Mouse (Mus musculus): ENCODE measurements around the gene Akap13. TPM values are rescaled to one million over a fixed set of nuclear protein-coding genes. Genes with fewer than 3 reads are reported as not detected.

The Akap13 gene
- total RNA-seq, 1 experiment = 24.6 TPM

GRCm38 (mm10) chr7:75664455-75664854 lies 209.1 kb downstream of the Akap13 start:
- Histone ChIP-seq H3K4me3 (ENCODE audit: insufficient read depth in 1 of 2, low read depth in 1 of 2, low read length in 2 of 2, poor library complexity in 1 of 2, severe bottlenecking in 1 of 2) (no peak overlapping the region), H3K4me1 (ENCODE audit: control insufficient read depth in 2 of 2, insufficient read depth in 2 of 2, low read length in 2 of 2, poor library complexity in 1 of 2) (no peaks in the 10 kb centered on the region), H3K27ac (ENCODE audit: insufficient read depth, low read depth, low read length, poor library complexity, severe bottlenecking) (no peak overlapping the region), H3K36me3 (ENCODE audit: control insufficient read depth, insufficient read depth, low read length, poor library complexity, severe bottlenecking) (no peaks in the 10 kb centered on the region), H3K9me3 (ENCODE audit: control insufficient read depth, insufficient read depth, low read depth, low read length) (no peaks in the 10 kb centered on the region), H3K9ac (ENCODE audit: insufficient read depth, low read depth, low read length, poor library complexity, severe bottlenecking) (no peak overlapping the region)
- in situ Hi-C loops (cut with MboI; ENCODE audit: low sequenced_read_pairs in 2 of 2, unreplicated experiment in 2 of 2) = no loop called here
- no peak for DNase-seq (ENCODE audit: low read depth, low spot score)
- TF ChIP-seq HCFC1 (IDR thresholded peaks at IDR 0.05; ENCODE audit: borderline replicate concordance, insufficient read depth, low read length) (no peak), MAFK (IDR thresholded peaks at IDR 0.05; ENCODE audit: insufficient read depth, low read depth, low read length) (no peak), CHD2 (IDR thresholded peaks at IDR 0.05; ENCODE audit: low read depth, low read length) (no peak), ZC3H11A (IDR thresholded peaks at IDR 0.05; ENCODE audit: borderline replicate concordance, low read depth, low read length) (no peak), ZNF384 (IDR thresholded peaks at IDR 0.05; ENCODE audit: low read depth, low read length) (no peak)

GRCm38 (mm10) chr7:75666982-75667381 lies 211.6 kb downstream of the Akap13 start:
- H3K4me1 ChIP-seq (ENCODE audit: control insufficient read depth in 2 of 2, insufficient read depth in 2 of 2, low read length in 2 of 2, poor library complexity in 1 of 2) = no peaks in the 10 kb centered on the region
- TF ChIP-seq HCFC1 (IDR thresholded peaks at IDR 0.05; ENCODE audit: borderline replicate concordance, insufficient read depth, low read length) = no peak
- TF ChIP-seq ZNF384 (IDR thresholded peaks at IDR 0.05; ENCODE audit: low read depth, low read length) = no peak
- TF ChIP-seq MAFK (IDR thresholded peaks at IDR 0.05; ENCODE audit: insufficient read depth, low read depth, low read length) = no peak
- no peak for TF ChIP-seq CHD2 (IDR thresholded peaks at IDR 0.05; ENCODE audit: low read depth, low read length)
- no peak for TF ChIP-seq ZC3H11A (IDR thresholded peaks at IDR 0.05; ENCODE audit: borderline replicate concordance, low read depth, low read length)
- DNase-seq (ENCODE audit: low read depth, low spot score) = no peak
- H3K27ac ChIP-seq (ENCODE audit: insufficient read depth, low read depth, low read length, poor library complexity, severe bottlenecking) = no peak overlapping the region
- in situ Hi-C loops (cut with MboI; ENCODE audit: low sequenced_read_pairs in 2 of 2, unreplicated experiment in 2 of 2) = no loop called here
- no peak overlapping the region for H3K9ac ChIP-seq (ENCODE audit: insufficient read depth, low read depth, low read length, poor library complexity, severe bottlenecking)
- no peaks in the 10 kb centered on the region for H3K9me3 ChIP-seq (ENCODE audit: control insufficient read depth, insufficient read depth, low read depth, low read length)
- no peak overlapping the region for H3K4me3 ChIP-seq (ENCODE audit: insufficient read depth in 1 of 2, low read depth in 1 of 2, low read length in 2 of 2, poor library complexity in 1 of 2, severe bottlenecking in 1 of 2)
- H3K36me3 ChIP-seq (ENCODE audit: control insufficient read depth, insufficient read depth, low read length, poor library complexity, severe bottlenecking) = no peaks in the 10 kb centered on the region

- H3K27ac ChIP-seq (ENCODE audit: insufficient read depth, low read depth, low read length, poor library complexity, severe bottlenecking) = no peak overlapping the region
- TF ChIP-seq HCFC1 (IDR thresholded peaks at IDR 0.05; ENCODE audit: borderline replicate concordance, insufficient read depth, low read length) (no peak), MAFK (IDR thresholded peaks at IDR 0.05; ENCODE audit: insufficient read depth, low read depth, low read length) (no peak), ZNF384 (IDR thresholded peaks at IDR 0.05; ENCODE audit: low read depth, low read length) (no peak), CHD2 (IDR thresholded peaks at IDR 0.05; ENCODE audit: low read depth, low read length) (no peak), ZC3H11A (IDR thresholded peaks at IDR 0.05; ENCODE audit: borderline replicate concordance, low read depth, low read length) (no peak)
- in situ Hi-C loops (cut with MboI; ENCODE audit: low sequenced_read_pairs in 2 of 2, unreplicated experiment in 2 of 2) = no loop called here
- H3K9ac ChIP-seq (ENCODE audit: insufficient read depth, low read depth, low read length, poor library complexity, severe bottlenecking) = no peak overlapping the region
- no peak overlapping the region for H3K4me3 ChIP-seq (ENCODE audit: insufficient read depth in 1 of 2, low read depth in 1 of 2, low read length in 2 of 2, poor library complexity in 1 of 2, severe bottlenecking in 1 of 2)
- H3K9me3 ChIP-seq (ENCODE audit: control insufficient read depth, insufficient read depth, low read depth, low read length) = no peaks in the 10 kb centered on the region
- no peaks in the 10 kb centered on the region for H3K4me1 ChIP-seq (ENCODE audit: control insufficient read depth in 2 of 2, insufficient read depth in 2 of 2, low read length in 2 of 2, poor library complexity in 1 of 2)
- DNase-seq (ENCODE audit: low read depth, low spot score) = no peak
- H3K36me3 ChIP-seq (ENCODE audit: control insufficient read depth, insufficient read depth, low read length, poor library complexity, severe bottlenecking) = no peaks in the 10 kb centered on the region
Measured at GRCm38 (mm10) chr7:75667531-75667930, 212.2 kb downstream of the Akap13 start.

GRCm38 (mm10) chr7:75668396-75668795 lies 213.1 kb downstream of the Akap13 start:
- in situ Hi-C loops (cut with MboI; ENCODE audit: low sequenced_read_pairs in 2 of 2, unreplicated experiment in 2 of 2) = no loop called here
- no peak overlapping the region for H3K27ac ChIP-seq (ENCODE audit: insufficient read depth, low read depth, low read length, poor library complexity, severe bottlenecking)
- no peak overlapping the region for H3K4me3 ChIP-seq (ENCODE audit: insufficient read depth in 1 of 2, low read depth in 1 of 2, low read length in 2 of 2, poor library complexity in 1 of 2, severe bottlenecking in 1 of 2)
- TF ChIP-seq MAFK (IDR thresholded peaks at IDR 0.05; ENCODE audit: insufficient read depth, low read depth, low read length) (no peak), ZNF384 (IDR thresholded peaks at IDR 0.05; ENCODE audit: low read depth, low read length) (no peak), ZC3H11A (IDR thresholded peaks at IDR 0.05; ENCODE audit: borderline replicate concordance, low read depth, low read length) (no peak), CHD2 (IDR thresholded peaks at IDR 0.05; ENCODE audit: low read depth, low read length) (no peak)
- H3K36me3 ChIP-seq (ENCODE audit: control insufficient read depth, insufficient read depth, low read length, poor library complexity, severe bottlenecking) = no peaks in the 10 kb centered on the region
- no peak overlapping the region for H3K9ac ChIP-seq (ENCODE audit: insufficient read depth, low read depth, low read length, poor library complexity, severe bottlenecking)
- no peaks in the 10 kb centered on the region for H3K9me3 ChIP-seq (ENCODE audit: control insufficient read depth, insufficient read depth, low read depth, low read length)
- no peak for DNase-seq (ENCODE audit: low read depth, low spot score)
- no peaks in the 10 kb centered on the region for H3K4me1 ChIP-seq (ENCODE audit: control insufficient read depth in 2 of 2, insufficient read depth in 2 of 2, low read length in 2 of 2, poor library complexity in 1 of 2)

- TF ChIP-seq MAFK (IDR thresholded peaks at IDR 0.05; ENCODE audit: insufficient read depth, low read depth, low read length) (no peak), ZNF384 (IDR thresholded peaks at IDR 0.05; ENCODE audit: low read depth, low read length) (no peak), HCFC1 (IDR thresholded peaks at IDR 0.05; ENCODE audit: borderline replicate concordance, insufficient read depth, low read length) (no peak), CHD2 (IDR thresholded peaks at IDR 0.05; ENCODE audit: low read depth, low read length) (no peak), ZC3H11A (IDR thresholded peaks at IDR 0.05; ENCODE audit: borderline replicate concordance, low read depth, low read length) (no peak)
- no peaks in the 10 kb centered on the region for H3K4me1 ChIP-seq (ENCODE audit: control insufficient read depth in 2 of 2, insufficient read depth in 2 of 2, low read length in 2 of 2, poor library complexity in 1 of 2)
- no peak overlapping the region for H3K27ac ChIP-seq (ENCODE audit: insufficient read depth, low read depth, low read length, poor library complexity, severe bottlenecking)
- no peak for DNase-seq (ENCODE audit: low read depth, low spot score)
- no peaks in the 10 kb centered on the region for H3K9me3 ChIP-seq (ENCODE audit: control insufficient read depth, insufficient read depth, low read depth, low read length)
- no peak overlapping the region for H3K9ac ChIP-seq (ENCODE audit: insufficient read depth, low read depth, low read length, poor library complexity, severe bottlenecking)
- no peaks in the 10 kb centered on the region for H3K36me3 ChIP-seq (ENCODE audit: control insufficient read depth, insufficient read depth, low read length, poor library complexity, severe bottlenecking)
- H3K4me3 ChIP-seq (ENCODE audit: insufficient read depth in 1 of 2, low read depth in 1 of 2, low read length in 2 of 2, poor library complexity in 1 of 2, severe bottlenecking in 1 of 2) = no peak overlapping the region
- in situ Hi-C loops (cut with MboI; ENCODE audit: low sequenced_read_pairs in 2 of 2, unreplicated experiment in 2 of 2) = no loop called here
Measured at GRCm38 (mm10) chr7:75669416-75669815, 214.1 kb downstream of the Akap13 start.
